Mouse (Mus musculus) myocyte (in vitro differentiated cells): Measurements from ENCODE around the gene Ttc28.

Experiments
- POLR2AphosphoS2 ChIP-seq: IDR thresholded peaks from one replicate; pipeline ENCODE4 v1.6.1; 2011; ENCODE audit warnings: low read depth, control low read depth; ENCODE audit not compliant: insufficient read length
- SRF ChIP-seq: IDR thresholded peaks from one replicate; pipeline ENCODE4 v1.6.1; 2011; ENCODE audit warnings: low read depth; ENCODE audit not compliant: control insufficient read depth, insufficient read length

- TF ChIP-seq SRF (no peak), POLR2AphosphoS2 (no peak)
Observed at GRCm38 (mm10) chr5:111268852-111269251, 389.2 kb downstream of the Ttc28 start.
